Mouse (Mus musculus) effector memory CD4-positive, alpha-beta T cell, adult 5 months (primary cell): ENCODE results near the gene Dis3l. TPM values are rescaled to one million over a fixed set of nuclear protein-coding genes. Genes with fewer than 3 reads are reported as not detected.

Source experiments
- polyA plus RNA-seq: library from polyadenylated mRNA; unstranded; fragments of 100-300 nt; shearing (Covaris generic); gene quantifications from one replicate; pipeline ENCODE4 v1.2.1, GENCODE M21; 2017

The Dis3l gene
- 15.9 TPM for polyA plus RNA-seq

GRCm38 (mm10) chr9:64341254-64341566 is at the start of gene Dis3l:
TSS of gene Dis3l (minus strand) at chr9:64341288.

GRCm38 (mm10) chr9:64385511-64386465 is 44.7 kb upstream of the Dis3l start, which contains the start of gene Megf11:
TSS of gene Megf11 (plus strand) at chr9:64385626.

GRCm38 (mm10) chr9:64281105-64281780 is 59.8 kb downstream of the Dis3l start, which contains the start of gene Tipin:
TSS of gene Tipin (plus strand) at chr9:64281581.

Other genes with a start within 250 kb of the Dis3l start
- gene Lctl, start 224.1 kb downstream of the Dis3l start, polyA plus RNA-seq, result not detected
- 3.1 TPM for gene Zwilch, start 168.2 kb downstream of the Dis3l start, polyA plus RNA-seq
- 1,720 TPM for gene Rpl4, start 167.9 kb downstream of the Dis3l start, polyA plus RNA-seq
- 32.1 TPM for gene Snapc5, start 162.0 kb downstream of the Dis3l start, polyA plus RNA-seq
- 9.5 TPM for gene Uchl4, start 106.1 kb downstream of the Dis3l start, polyA plus RNA-seq
- gene Map2k1, start 87.7 kb downstream of the Dis3l start, polyA plus RNA-seq, result 77.4 TPM
- gene Tipin, start 59.7 kb downstream of the Dis3l start, polyA plus RNA-seq, result 26.2 TPM
- 0.30 TPM for gene Megf11, start 44.3 kb upstream of the Dis3l start, polyA plus RNA-seq